Mouse (Mus musculus) left cerebral cortex, adult 2 months (tissue): ENCODE measurements at regions not wholly inside any gene's neighbourhood (a gene's known extent, or its start where the extent isn't known, plus 50 kb on each side); places are given as distances from the start of the nearest gene placed in this dataset.
A peak's percentile ranks its signal among the peaks of the same experiment; 100 is the strongest.

Experiments
- DNase-seq, 2 experiments: peaks; one replicate each; pipeline ENCODE4 v3.0.0; 2021 to 2022; ENCODE audit warnings: low spot score in 2 of 2, mixed read lengths in 1 of 2; ENCODE audit errors: extremely low spot score in 1 of 2
- H3K27ac ChIP-seq: fragments of 200-600 bp; 2 replicates; pipeline ENCODE4 v1.8.1; 2022
- H3K4me3 ChIP-seq: fragments of 200-600 bp; 2 replicates; pipeline ENCODE4 v1.8.1; 2022
- CTCF ChIP-seq: fragments of 200-600 bp; IDR thresholded peaks from 2 replicates; pipeline ENCODE4 v1.8.1; 2022; ENCODE audit warnings: antibody characterized with exemption, mild to moderate bottlenecking, moderate library complexity
- intact Hi-C: fragments of 180-260 bp; cut with DNase I; formaldehyde crosslinking; loops from one replicate; pipeline ENCODE4 v1.15.1; 2025

GRCm38 (mm10) chr3:149393317-149394172 lies 403.2 kb upstream of the Adgrl2 start:
- Histone ChIP-seq H3K27ac (no peak overlapping the region), H3K4me3 (no peak overlapping the region)
- TF ChIP-seq CTCF, result no peak
- no peak for DNase-seq
- intact Hi-C loops, result no loop called here

GRCm38 (mm10) chr3:149392164-149392563 lies 401.8 kb upstream of the Adgrl2 start:
- no peak overlapping the region for H3K27ac ChIP-seq
- no peak for DNase-seq
- H3K4me3 ChIP-seq, result no peak overlapping the region
- TF ChIP-seq CTCF, result no peak
- intact Hi-C loops, result no loop called here

- Histone ChIP-seq H3K27ac (no peak overlapping the region), H3K4me3 (no peak overlapping the region)
- DNase-seq, result no peak
- intact Hi-C loops, result no loop called here
- TF ChIP-seq CTCF, result no peak
These were observed 397.2 kb upstream of the Adgrl2 start for GRCm38 (mm10) chr3:149387537-149387936.

GRCm38 (mm10) chr3:149386027-149386426 lies 395.7 kb upstream of the Adgrl2 start:
- Histone ChIP-seq H3K27ac (no peak overlapping the region), H3K4me3 (no peak overlapping the region)
- intact Hi-C loops, result no loop called here
- TF ChIP-seq CTCF, result no peak
- no peak for DNase-seq

- H3K27ac ChIP-seq, result no peak overlapping the region
- DNase-seq, result no peak
- intact Hi-C loops, result no loop called here
- H3K4me3 ChIP-seq, result no peak overlapping the region
- no peak for TF ChIP-seq CTCF
These were observed 395.0 kb upstream of the Adgrl2 start for GRCm38 (mm10) chr3:149385336-149385735.

GRCm38 (mm10) chr3:149381559-149382245 lies 391.3 kb upstream of the Adgrl2 start:
- no peak overlapping the region for H3K4me3 ChIP-seq
- peak in 1 of 2 experiments; percentile 34 for DNase-seq
- no peak overlapping the region; the same call in 1 of the 2 replicates for H3K27ac ChIP-seq
- intact Hi-C loops, result no loop called here
- TF ChIP-seq CTCF, result no peak

- intact Hi-C loops, result no loop called here
- no peak overlapping the region for H3K4me3 ChIP-seq
- TF ChIP-seq CTCF, result no peak
These were observed 390.7 kb upstream of the Adgrl2 start for GRCm38 (mm10) chr3:149381051-149381450.

GRCm38 (mm10) chr3:149379866-149380472 lies 389.6 kb upstream of the Adgrl2 start:
- DNase-seq, result no peak
- intact Hi-C loops, result no loop called here
- Histone ChIP-seq H3K4me3 (peak overlapping the region; percentile 7), H3K27ac (peak overlapping the region; percentile 4; the same call in 1 of the 2 replicates)
- TF ChIP-seq CTCF, result no peak

More at GRCm38 (mm10) chr3:149381051-149381450, 390.7 kb upstream of the Adgrl2 start:
- DNase-seq, result no peak
- no peak overlapping the region for H3K27ac ChIP-seq

GRCm38 (mm10) chr3:149379249-149379865 lies 389.0 kb upstream of the Adgrl2 start:
- DNase-seq, result no peak
- peak overlapping the region; percentile 4; the same call in 1 of the 2 replicates for H3K27ac ChIP-seq
- no peak for TF ChIP-seq CTCF
- H3K4me3 ChIP-seq, result peak overlapping the region; percentile 7; the same call in 1 of the 2 replicates
- intact Hi-C loops, result no loop called here

GRCm38 (mm10) chr3:149371439-149371838 lies 381.1 kb upstream of the Adgrl2 start:
- DNase-seq, result no peak
- no peak overlapping the region for H3K27ac ChIP-seq
- no peak; the same call in 1 of the 2 replicates for TF ChIP-seq CTCF

GRCm38 (mm10) chr3:149370517-149371227 lies 380.3 kb upstream of the Adgrl2 start:
- no peak overlapping the region for H3K4me3 ChIP-seq
- intact Hi-C loops, result no loop called here
- no peak for TF ChIP-seq CTCF
- no peak overlapping the region for H3K27ac ChIP-seq
- DNase-seq, result no peak

More at GRCm38 (mm10) chr3:149371439-149371838, 381.1 kb upstream of the Adgrl2 start:
- intact Hi-C loops, result no loop called here
- H3K4me3 ChIP-seq, result no peak overlapping the region
